Mouse (Mus musculus): Measurements from ENCODE around the gene Arap1.
A peak's percentile ranks its signal among the peaks of the same experiment; 100 is the strongest.

The Arap1 gene

GRCm38 (mm10) chr7:101394569-101394968 lies 46.7 kb downstream of the Arap1 start:
- no peak for DNase-seq (ENCODE audit: low spot score)

- no peak for DNase-seq (ENCODE audit: low spot score)
Measured at GRCm38 (mm10) chr7:101395471-101395870, 47.6 kb downstream of the Arap1 start.

- no peak for DNase-seq (ENCODE audit: low spot score)
Measured at GRCm38 (mm10) chr7:101397175-101397574, 49.3 kb downstream of the Arap1 start.

- no peak for DNase-seq (ENCODE audit: low spot score)
Measured at GRCm38 (mm10) chr7:101401510-101401909, 53.6 kb downstream of the Arap1 start.

- no peak for DNase-seq (ENCODE audit: low spot score)
Measured at GRCm38 (mm10) chr7:101403831-101404230, 56.0 kb downstream of the Arap1 start.

GRCm38 (mm10) chr7:101410267-101410936 lies 62.5 kb downstream of the Arap1 start, which contains the start of gene Gm45837:
TSS of gene Gm45837 (plus strand) at chr7:101410886.
- no peak for DNase-seq (ENCODE audit: low spot score)

- DNase-seq (ENCODE audit: low spot score) = peak; percentile 80
Measured at GRCm38 (mm10) chr7:101412796-101413195, 64.9 kb downstream of the Arap1 start.

GRCm38 (mm10) chr7:101414209-101414608 lies 66.3 kb downstream of the Arap1 start:
- no peak for DNase-seq (ENCODE audit: low spot score)

- no peak for DNase-seq (ENCODE audit: low spot score)
Measured at GRCm38 (mm10) chr7:101414661-101415511, 67.0 kb downstream of the Arap1 start.

GRCm38 (mm10) chr7:101415512-101416100 lies 67.7 kb downstream of the Arap1 start:
- DNase-seq (ENCODE audit: low spot score) = no peak

- DNase-seq (ENCODE audit: low spot score) = no peak
Measured at GRCm38 (mm10) chr7:101416391-101416790, 68.5 kb downstream of the Arap1 start.

- no peak for DNase-seq (ENCODE audit: low spot score)
Measured at GRCm38 (mm10) chr7:101419013-101419770, 71.3 kb downstream of the Arap1 start.

- DNase-seq (ENCODE audit: low spot score) = no peak
Measured at GRCm38 (mm10) chr7:101421529-101421928, 73.7 kb downstream of the Arap1 start, which contains the start of gene Pde2a. TSS of gene Pde2a (plus strand) at chr7:101421691.

GRCm38 (mm10) chr7:101422069-101422468 lies 74.2 kb downstream of the Arap1 start:
- DNase-seq (ENCODE audit: low spot score) = peak; percentile 41

- DNase-seq (ENCODE audit: low spot score) = no peak
Measured at GRCm38 (mm10) chr7:101422646-101423045, 74.8 kb downstream of the Arap1 start.

- DNase-seq (ENCODE audit: low spot score) = no peak
Measured at GRCm38 (mm10) chr7:101423970-101424369, 76.1 kb downstream of the Arap1 start.

- peak; percentile 11 for DNase-seq (ENCODE audit: low spot score)
Measured at GRCm38 (mm10) chr7:101426692-101427091, 78.8 kb downstream of the Arap1 start.

GRCm38 (mm10) chr7:101427736-101428135 lies 79.9 kb downstream of the Arap1 start:
- DNase-seq (ENCODE audit: low spot score) = peak; percentile 14

- DNase-seq (ENCODE audit: low spot score) = no peak
Measured at GRCm38 (mm10) chr7:101435038-101435437, 87.2 kb downstream of the Arap1 start.

GRCm38 (mm10) chr7:101437876-101438275 lies 90.0 kb downstream of the Arap1 start:
- DNase-seq (ENCODE audit: low spot score) = no peak

GRCm38 (mm10) chr7:101443093-101443492 lies 95.2 kb downstream of the Arap1 start:
- DNase-seq (ENCODE audit: low spot score) = no peak

GRCm38 (mm10) chr7:101444211-101444610 lies 96.3 kb downstream of the Arap1 start:
- no peak for DNase-seq (ENCODE audit: low spot score)

Measured in adipocyte (in vitro differentiated cells).